Mouse (Mus musculus) left cerebral cortex, adult 2 months (tissue): ENCODE data around the gene H3f3a. TPM values are rescaled to one million over a fixed set of nuclear protein-coding genes. Genes with fewer than 3 reads are reported as not detected.
"Not testable (repeated sequence)": the region's sequence is repeated elsewhere in the genome, so short reads cannot be mapped to it uniquely, and the experiment has no call there.

ENCODE experiments used
- DNase-seq, 2 experiments: peaks; one replicate each; pipeline ENCODE4 v3.0.0; 2021 to 2022; ENCODE audit warnings: low spot score in 2 of 2, mixed read lengths in 1 of 2; ENCODE audit errors: extremely low spot score in 1 of 2
- H3K27ac ChIP-seq: fragments of 200-600 bp; 2 replicates; pipeline ENCODE4 v1.8.1; 2022
- H3K4me3 ChIP-seq: fragments of 200-600 bp; 2 replicates; pipeline ENCODE4 v1.8.1; 2022
- CTCF ChIP-seq: fragments of 200-600 bp; IDR thresholded peaks from 2 replicates; pipeline ENCODE4 v1.8.1; 2022; ENCODE audit warnings: antibody characterized with exemption, mild to moderate bottlenecking, moderate library complexity
- intact Hi-C: fragments of 180-260 bp; cut with DNase I; formaldehyde crosslinking; loops from one replicate; pipeline ENCODE4 v1.15.1; 2025
- total RNA-seq, 2 experiments: library from RNA; stranded (reverse); gene quantifications; 2 replicates each; pipeline ENCODE4 v1.2.3; 2021

The H3f3a gene
- total RNA-seq, 2 experiments from 2014 or later: 261 to 262 TPM

DNA sequence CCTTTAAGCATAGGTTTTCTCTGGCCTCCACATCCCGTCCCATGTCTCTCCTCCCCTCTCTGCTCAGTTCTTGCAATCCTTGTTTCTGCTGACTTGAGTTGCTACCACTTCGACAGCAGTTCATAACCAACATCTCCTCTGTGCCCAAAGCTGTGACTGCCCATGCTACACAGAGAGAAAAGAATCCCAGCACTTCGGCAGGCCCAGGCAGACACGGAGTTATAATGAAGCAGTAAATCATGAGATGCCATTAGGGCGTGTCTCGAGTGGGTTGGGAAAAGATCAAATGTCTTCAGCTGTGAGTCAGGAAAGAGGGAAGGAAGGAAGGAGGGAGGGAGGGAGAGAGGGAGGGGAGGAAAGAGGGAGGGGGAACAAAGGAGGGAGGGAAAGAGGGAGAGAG is 24.3 kb upstream of the H3f3a start:
- Histone ChIP-seq H3K27ac (no peak overlapping the region), H3K4me3 (no peak overlapping the region)
- no peak for TF ChIP-seq CTCF
- intact Hi-C loops: no loop called here
- DNase-seq: no peak

DNA sequence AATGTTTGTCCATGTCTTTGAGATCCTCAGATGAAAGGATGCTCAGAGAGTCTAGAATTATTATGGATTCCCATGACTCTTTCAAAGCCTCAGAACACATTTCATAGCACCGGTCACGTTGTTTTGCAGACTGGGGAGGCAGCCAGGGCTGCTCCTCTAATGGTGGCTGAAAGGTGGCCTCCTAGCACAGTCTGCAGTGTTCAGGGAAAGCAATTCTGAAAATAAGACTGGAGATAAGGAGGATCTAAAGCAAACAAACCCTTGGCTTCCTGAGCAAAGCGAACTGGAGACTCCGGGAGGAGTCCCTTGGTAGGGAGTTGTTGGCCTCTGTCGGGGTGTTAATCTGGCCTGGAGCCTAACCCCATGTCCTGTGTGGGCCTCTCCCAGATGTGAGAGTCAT is 23.4 kb upstream of the H3f3a start:
- no peak for DNase-seq
- TF ChIP-seq CTCF: no peak
- H3K4me3 ChIP-seq: no peak overlapping the region
- intact Hi-C loops: no loop called here
- H3K27ac ChIP-seq: no peak overlapping the region

DNA sequence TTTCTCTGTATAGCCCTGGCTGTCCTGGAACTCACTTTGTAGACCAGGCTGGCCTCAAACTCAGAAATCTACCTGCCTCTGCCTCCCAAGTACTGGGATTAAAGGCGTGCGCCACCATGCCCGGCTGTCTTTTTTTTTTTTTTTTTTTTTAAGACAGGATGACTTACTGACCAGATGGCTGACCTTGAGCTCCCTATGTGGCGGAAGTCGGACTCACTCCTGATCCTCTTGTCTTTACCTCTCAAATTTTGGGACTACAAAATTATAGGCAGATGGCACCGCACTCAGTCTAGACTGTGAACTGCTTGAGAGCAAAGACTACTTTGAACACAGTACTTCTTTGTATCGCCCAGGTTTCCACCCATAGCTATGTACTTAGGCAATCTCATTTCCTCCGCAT is 22.7 kb upstream of the H3f3a start:
- DNase-seq, H3K27ac ChIP-seq, intact Hi-C loops, H3K4me3 ChIP-seq: not testable (repeated sequence)

DNA sequence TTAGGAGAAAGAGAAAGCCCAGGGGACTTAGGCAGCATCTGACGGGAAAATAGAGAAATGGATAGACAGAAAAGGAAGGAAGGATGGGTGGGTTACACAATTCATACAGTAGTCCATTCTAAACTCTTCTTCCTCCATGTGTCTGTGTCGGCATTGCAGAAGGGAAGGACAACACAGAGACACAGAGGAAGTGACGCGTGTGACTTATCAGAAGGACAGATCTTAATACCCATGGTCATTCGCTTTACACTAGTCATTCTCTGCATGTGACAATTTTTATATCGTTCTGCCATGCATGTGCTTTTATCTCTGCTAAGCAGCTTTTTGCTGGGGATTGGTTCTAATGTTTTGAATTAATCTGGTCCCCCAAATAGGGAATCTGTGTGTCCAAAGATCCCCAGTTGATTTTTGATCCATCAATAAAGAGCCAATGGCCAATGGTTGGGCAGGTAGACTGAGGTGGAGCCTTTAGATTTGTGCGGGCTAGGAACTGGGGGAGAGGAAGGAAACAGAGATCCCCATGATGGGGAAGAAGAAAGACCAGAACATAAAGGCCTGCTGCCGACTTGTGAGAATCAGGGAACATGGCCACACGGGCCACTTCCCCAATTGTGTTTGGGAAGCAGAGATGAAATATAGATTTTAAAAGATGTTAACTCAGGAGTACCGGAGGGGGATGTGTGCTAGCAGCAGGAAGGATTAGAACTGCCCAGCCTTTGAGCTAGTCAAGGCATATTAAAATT is 21.7 kb upstream of the H3f3a start:
- intact Hi-C loops: no loop called here
- no peak for TF ChIP-seq CTCF
- no peak for DNase-seq
- Histone ChIP-seq H3K4me3 (no peak overlapping the region), H3K27ac (no peak overlapping the region)

DNA sequence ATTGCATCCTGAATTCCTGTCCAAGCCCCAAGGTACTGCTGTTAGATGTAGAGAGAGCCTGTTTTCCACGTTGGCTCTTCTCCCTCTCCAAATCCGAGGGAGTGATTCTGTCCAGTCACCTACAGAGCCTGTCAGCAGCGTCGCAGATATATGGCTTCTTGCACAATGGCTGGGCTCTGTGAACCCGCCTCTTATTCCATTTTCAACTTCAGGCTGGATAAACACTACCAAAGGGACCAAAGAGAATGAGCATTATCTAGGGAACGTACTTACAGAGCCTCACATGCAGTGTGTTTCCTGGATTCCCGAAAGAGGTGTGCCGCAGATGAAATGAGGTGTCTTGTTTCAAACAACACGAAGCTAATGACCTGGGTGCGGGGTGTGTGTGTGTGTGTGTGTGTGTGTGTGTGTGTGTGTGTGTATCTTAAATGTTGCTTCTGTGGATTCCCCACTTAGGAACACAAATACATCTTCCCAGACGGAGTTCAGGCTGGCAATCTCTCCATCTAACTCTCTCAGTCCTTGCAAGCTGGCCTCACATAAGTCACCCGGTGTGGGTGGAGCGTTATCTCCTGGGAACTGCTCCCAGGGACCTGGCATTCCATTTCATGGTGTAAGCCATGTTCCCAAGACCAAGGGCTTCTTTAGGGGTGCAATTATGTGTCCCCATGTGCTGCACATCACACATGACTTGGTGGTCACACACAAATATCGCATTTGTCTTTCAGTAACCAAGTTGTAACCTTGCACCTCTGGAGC is 17.0 kb upstream of the H3f3a start:
- no peak for DNase-seq
- Histone ChIP-seq H3K27ac (no peak overlapping the region), H3K4me3 (no peak overlapping the region)
- intact Hi-C loops: no loop called here
- TF ChIP-seq CTCF: no peak

DNA sequence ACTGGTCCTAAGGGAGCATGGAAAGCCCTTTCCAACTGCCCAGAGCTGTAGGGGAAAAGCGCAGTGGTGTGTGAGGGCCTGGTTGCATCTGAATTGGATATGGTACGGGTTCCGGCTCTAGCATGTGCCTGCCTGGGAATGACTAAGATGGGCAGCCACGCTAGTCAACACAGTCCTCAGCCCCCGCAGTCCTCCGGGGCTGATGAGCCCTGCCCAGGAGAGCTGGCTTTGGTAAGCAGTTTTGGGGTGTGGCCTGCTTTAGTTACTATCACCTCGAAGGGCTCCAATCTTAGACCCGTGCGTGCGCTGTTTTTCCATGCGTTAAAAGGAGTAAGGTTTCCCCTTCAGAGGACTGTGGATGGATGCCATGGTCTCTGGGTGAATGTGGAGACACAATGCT is 16.4 kb upstream of the H3f3a start:
- intact Hi-C loops: no loop called here

DNA sequence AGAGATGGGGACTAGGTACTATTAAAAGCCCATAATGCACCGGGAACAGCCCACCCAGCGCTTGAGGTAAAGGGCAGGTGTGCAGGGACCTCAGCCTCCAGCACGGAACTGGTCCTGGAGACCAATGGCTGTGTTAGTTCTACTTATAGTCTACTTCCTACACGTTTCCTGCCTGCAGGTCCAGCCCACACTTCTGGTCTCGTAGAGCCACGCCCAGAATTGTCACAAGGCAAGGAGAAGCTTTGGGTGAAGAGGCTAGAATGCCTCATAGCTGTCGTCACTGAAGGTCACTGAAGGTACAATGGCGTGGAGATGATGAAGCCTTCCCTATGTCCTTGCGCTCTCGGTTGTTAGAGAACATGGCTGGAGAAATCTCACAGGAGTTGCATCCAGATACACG is 16.0 kb upstream of the H3f3a start:
- no peak overlapping the region for H3K4me3 ChIP-seq
- intact Hi-C loops: no loop called here
- no peak overlapping the region for H3K27ac ChIP-seq
- no peak for DNase-seq
- no peak for TF ChIP-seq CTCF

More for the DNA sequence above, 16.4 kb upstream of the H3f3a start:
- Histone ChIP-seq H3K27ac (no peak overlapping the region), H3K4me3 (no peak overlapping the region)
- TF ChIP-seq CTCF: no peak
- no peak for DNase-seq

DNA sequence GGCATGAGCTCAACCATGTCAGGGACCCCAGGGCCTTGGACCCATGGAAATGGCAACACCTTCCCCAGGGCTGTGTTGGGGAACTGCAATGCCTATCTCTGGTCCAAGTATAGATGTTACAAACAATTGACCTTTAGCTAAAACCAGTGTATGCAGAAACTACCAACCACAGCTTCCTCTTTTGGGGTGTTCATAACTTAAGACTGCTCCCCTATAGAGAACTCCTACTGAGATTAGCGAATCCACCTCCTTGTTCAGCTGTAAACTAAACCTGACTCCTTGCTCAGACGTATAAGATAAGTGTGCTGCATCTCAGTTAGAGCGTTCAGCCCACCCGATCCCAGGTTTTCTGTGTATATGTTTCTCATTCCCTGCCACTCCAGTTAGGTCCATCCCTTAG is 12.9 kb upstream of the H3f3a start:
- Histone ChIP-seq H3K27ac (no peak overlapping the region), H3K4me3 (no peak overlapping the region)
- intact Hi-C loops: no loop called here
- TF ChIP-seq CTCF: no peak
- no peak for DNase-seq

DNA sequence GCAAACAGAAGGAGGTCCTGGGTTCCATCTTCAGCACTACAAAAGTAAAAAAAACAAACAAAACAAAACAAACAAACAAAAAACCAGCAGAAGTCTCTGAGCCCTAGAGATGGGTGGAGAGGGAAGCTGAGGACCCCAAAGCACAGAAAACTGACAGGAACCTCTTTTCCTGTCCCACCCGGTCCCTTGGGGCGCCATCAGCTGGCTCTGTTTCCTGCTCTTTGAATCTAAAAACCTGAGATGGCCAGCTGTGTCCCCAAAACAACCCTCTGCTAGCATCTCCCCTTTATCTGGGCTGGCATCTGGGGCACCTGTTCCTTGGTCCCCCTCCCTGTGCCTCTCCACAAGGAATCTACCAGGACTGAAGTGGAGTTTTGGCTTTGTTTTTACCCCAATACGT is 11.0 kb upstream of the H3f3a start:
- H3K4me3 ChIP-seq: no peak overlapping the region
- TF ChIP-seq CTCF: no peak
- intact Hi-C loops: no loop called here

DNA sequence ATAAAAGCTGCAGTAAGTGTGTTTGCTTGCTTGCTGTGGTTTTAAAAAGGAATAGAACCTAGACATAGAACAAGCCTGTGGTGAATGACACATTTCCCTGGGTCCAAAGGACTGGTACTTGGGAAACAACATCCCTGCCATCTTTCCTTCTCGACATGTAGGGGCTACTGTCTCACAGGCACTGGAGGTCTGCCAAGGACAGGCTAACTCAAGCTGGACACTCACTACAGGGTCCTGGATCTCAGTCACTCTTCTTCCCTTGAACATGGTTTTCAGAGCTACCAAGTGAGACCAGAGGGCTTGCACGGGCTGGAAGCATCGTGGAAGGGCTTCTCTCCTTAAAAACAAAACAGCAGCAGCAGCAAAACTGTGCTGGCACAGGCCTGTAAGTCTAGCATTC is 10.0 kb upstream of the H3f3a start:
- DNase-seq: no peak
- TF ChIP-seq CTCF: no peak
- intact Hi-C loops: no loop called here
- no peak overlapping the region for H3K27ac ChIP-seq
- H3K4me3 ChIP-seq: no peak overlapping the region

More for the DNA sequence above, 11.0 kb upstream of the H3f3a start:
- no peak for DNase-seq
- H3K27ac ChIP-seq: no peak overlapping the region

DNA sequence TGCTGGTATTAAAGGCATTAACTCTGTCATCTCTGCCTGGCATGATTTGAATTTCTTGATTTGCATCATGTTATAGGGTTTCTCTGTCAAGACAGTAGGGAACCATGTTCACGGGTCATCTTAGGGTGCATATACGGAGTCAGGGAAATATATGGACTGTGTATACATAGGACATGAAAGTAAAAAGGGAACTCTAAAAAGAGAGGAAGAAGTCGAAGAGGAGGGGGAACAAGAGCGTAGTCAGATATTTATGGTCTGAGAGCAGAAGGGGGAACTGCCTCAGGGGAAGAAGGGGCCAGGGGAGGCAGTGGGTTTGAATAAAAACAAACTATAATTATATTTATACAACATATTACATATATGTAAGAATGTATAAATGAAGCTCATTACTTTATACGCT is 8.5 kb upstream of the H3f3a start:
- intact Hi-C loops: no loop called here
- no peak overlapping the region for H3K4me3 ChIP-seq
- H3K27ac ChIP-seq: no peak overlapping the region
- no peak for DNase-seq
- TF ChIP-seq CTCF: no peak

DNA sequence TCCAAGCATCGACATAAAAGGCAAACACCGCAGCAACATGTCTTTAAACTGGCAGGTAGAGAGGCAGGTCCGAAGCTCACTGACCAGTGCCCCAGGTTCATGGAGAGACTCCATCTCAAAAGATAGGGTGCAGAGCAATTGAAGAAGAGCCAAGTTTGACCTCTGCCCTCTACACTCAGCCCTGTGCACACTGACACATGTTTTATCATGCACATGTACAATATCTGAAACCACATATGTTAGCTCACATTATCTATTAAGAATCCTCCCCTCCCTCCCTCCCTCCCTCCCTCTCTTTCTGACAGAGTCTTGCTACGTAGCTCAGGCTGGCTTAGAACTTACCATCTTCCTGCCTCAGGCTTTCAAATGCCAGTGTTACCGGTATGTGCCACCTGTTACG is 7.4 kb upstream of the H3f3a start:
- DNase-seq: no peak
- intact Hi-C loops: no loop called here
- no peak overlapping the region for H3K4me3 ChIP-seq
- H3K27ac ChIP-seq: no peak overlapping the region
- TF ChIP-seq CTCF: no peak

DNA sequence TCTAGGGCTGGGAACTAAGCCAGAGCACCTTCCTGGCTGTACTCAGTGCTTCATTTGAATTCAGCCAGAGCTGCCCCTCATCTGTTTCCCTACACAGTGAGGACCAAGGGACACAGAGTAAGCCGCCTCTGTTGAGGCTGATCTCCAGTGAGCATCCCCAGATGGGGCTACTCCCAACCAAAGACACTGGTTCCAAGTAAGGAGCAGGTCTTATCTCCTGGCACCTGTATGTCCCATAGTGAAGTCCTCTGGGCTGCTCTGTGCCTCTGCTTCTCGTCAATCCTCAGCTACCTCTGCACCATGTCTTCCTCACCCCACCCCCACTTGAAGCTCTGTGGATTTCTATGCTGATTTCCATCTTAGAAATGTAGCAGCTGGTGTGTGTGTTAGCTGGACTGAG is 4.3 kb upstream of the H3f3a start:
- intact Hi-C loops: no loop called here
- H3K27ac ChIP-seq: no peak overlapping the region
- no peak overlapping the region for H3K4me3 ChIP-seq
- no peak for TF ChIP-seq CTCF
- DNase-seq: no peak
